Mouse (Mus musculus) heart, embryonic 16.5 days (tissue): Measurements from ENCODE around the gene Rin3. TPM values are rescaled to one million over a fixed set of nuclear protein-coding genes. Genes with fewer than 3 reads are reported as not detected.

Experiments used
- ATAC-seq: fragments of 200-750 bp; cut with Nextera tagmentation; replicated peaks from 2 replicates; pipeline ENCODE4 v1.8.0; 2017; ENCODE audit warnings: moderate number of reproducible peaks; ENCODE audit not compliant: insufficient read depth, low FRiP score; ENCODE audit errors: extremely low read depth
- H3K27ac ChIP-seq: fragments of 300-500 bp; sonication (generic); 2 replicates; pipeline ENCODE4 v1.5.1; 2014; ENCODE audit warnings: mild to moderate bottlenecking, low read length, control low read depth, moderate library complexity
- H3K27me3 ChIP-seq: fragments of 300-500 bp; sonication (generic); 2 replicates; pipeline ENCODE4 v1.6.1; 2014; ENCODE audit warnings: low read length, mixed read lengths; ENCODE audit not compliant: control insufficient read depth, insufficient read depth
- H3K36me3 ChIP-seq: fragments of 300-500 bp; sonication (generic); 2 replicates; pipeline ENCODE4 v1.6.1; 2014; ENCODE audit not compliant: control insufficient read depth, insufficient read depth
- H3K4me1 ChIP-seq: fragments of 300-500 bp; sonication (generic); 2 replicates; pipeline ENCODE4 v1.6.1; 2014; ENCODE audit warnings: low read length, mixed read lengths; ENCODE audit not compliant: control insufficient read depth, insufficient read depth
- H3K4me2 ChIP-seq: fragments of 300-500 bp; sonication (generic); 2 replicates; pipeline ENCODE4 v1.6.1; 2014; ENCODE audit warnings: low read depth, mild to moderate bottlenecking, control low read depth, low read length
- H3K4me3 ChIP-seq: fragments of 300-500 bp; sonication (generic); 2 replicates; pipeline ENCODE4 v1.5.1; 2014; ENCODE audit warnings: mild to moderate bottlenecking, control low read depth, low read length
- H3K9ac ChIP-seq: fragments of 300-500 bp; sonication (generic); 2 replicates; pipeline ENCODE4 v1.6.1; 2014; ENCODE audit warnings: low read length, control low read depth
- H3K9me3 ChIP-seq: fragments of 300-500 bp; sonication (generic); replicated peaks from 2 replicates; pipeline ENCODE4 v1.6.1; 2016; ENCODE audit warnings: low read length; ENCODE audit not compliant: control insufficient read depth
- WGBS: fragments of 180-500 bp; shearing (Covaris S2); extraction: QIAGEN DNeasy Blood & Tissue Kit; methylation state at CpG from one replicate; pipeline ENCODE4 v1.1.7; 2014; 5-methylcytosine and 5-hydroxymethylcytosine counted together
- polyA plus RNA-seq: library from polyadenylated mRNA; unstranded; fragments of >200 nt; fragmentation: Nextera tagmentation; extraction: Ambion mirVana; gene quantifications from 2 replicates; pipeline ENCODE4 v1.2.1, GENCODE M21; 2015

The Rin3 gene
- polyA plus RNA-seq, 1 experiment from 2014 or later = 9.7 TPM

GRCm38 (mm10) chr12:102251985-102252384, 30.9 kb upstream of the Rin3 start:
- Histone ChIP-seq H3K36me3 (no peaks in the 10 kb centered on the region), H3K4me1 (0 out of 2 replicates have a peak, but pooled peaks cover 2% of the 10 kb centered on the region), H3K27me3 (no peaks in the 10 kb centered on the region), H3K9me3 (no peaks in the 10 kb centered on the region), H3K4me3 (no peak overlapping the region), H3K27ac (no peak overlapping the region), H3K4me2 (no peak overlapping the region), H3K9ac (no peak overlapping the region)
- 42% methylated on average over 3 of the region's 3 CpGs for WGBS
- 0 out of 2 replicates have a peak, but pooled peaks have one; percentile 52 for ATAC-seq

DNA sequence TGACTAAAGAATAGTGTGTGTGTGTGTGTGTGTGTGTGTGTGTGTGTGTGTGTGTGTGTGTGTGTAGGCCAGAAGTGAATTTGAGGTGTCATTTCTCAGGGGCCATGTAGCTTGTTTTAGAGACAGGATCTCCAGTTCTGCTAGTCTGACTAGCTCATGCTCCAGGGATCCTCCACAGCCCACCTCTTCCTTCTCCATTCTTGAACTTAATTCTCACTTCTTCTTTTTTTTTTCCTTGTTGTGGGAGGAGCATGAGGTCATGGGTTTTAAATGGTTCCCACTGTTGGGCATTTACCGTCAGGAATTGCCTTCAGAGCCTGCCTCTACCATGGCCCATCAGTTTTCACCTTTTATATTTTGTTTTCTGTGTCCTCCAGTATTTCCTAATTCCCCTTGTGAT, 30.3 kb upstream of the Rin3 start:
- H3K9ac ChIP-seq = no peak overlapping the region
- 60% methylated on average over 1 of the region's 1 CpGs for WGBS

GRCm38 (mm10) chr12:102255012-102255411, 27.8 kb upstream of the Rin3 start:
- Histone ChIP-seq H3K27ac (no peak overlapping the region), H3K9ac (no peak overlapping the region), H3K4me2 (no peak overlapping the region), H3K4me3 (no peak overlapping the region), H3K4me1 (0 out of 2 replicates have a peak, but pooled peaks cover 2% of the 10 kb centered on the region), H3K36me3 (no peaks in the 10 kb centered on the region), H3K27me3 (no peaks in the 10 kb centered on the region), H3K9me3 (no peaks in the 10 kb centered on the region)
- ATAC-seq = no peak

More for the DNA sequence above, 30.3 kb upstream of the Rin3 start:
- no peaks in the 10 kb centered on the region for H3K9me3 ChIP-seq
- 0 out of 2 replicates have a peak, but pooled peaks cover 2% of the 10 kb centered on the region for H3K4me1 ChIP-seq
- H3K4me2 ChIP-seq = no peak overlapping the region
- no peak for ATAC-seq
- H3K27ac ChIP-seq = no peak overlapping the region
- no peak overlapping the region for H3K4me3 ChIP-seq
- H3K36me3 ChIP-seq = no peaks in the 10 kb centered on the region
- H3K27me3 ChIP-seq = no peaks in the 10 kb centered on the region

GRCm38 (mm10) chr12:102258522-102259112, 24.2 kb upstream of the Rin3 start:
- 63% methylated on average over 3 of the region's 3 CpGs for WGBS
- no peak for ATAC-seq

DNA sequence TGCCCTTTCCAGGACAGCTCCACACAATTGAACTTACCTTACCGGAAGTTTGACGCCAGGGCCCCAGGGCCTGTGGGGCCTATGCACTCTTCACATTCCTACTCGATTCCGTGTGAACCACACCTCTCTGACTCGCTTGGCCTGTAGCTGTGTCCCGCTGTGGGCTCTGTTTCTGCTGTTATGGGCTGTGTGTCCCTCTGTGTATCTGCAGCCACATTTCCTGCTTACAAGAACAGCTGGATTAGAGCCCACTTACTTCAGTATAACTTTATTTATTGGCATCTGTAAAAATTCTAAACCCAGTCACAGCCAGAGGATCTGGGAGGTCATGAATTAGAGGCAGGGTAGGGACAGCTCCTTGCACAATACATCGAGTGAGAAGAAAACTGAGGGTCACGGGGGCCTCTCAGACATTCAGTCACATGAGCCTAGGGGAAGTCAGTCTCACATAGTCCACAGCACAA, 20.9 kb upstream of the Rin3 start:
- H3K27ac ChIP-seq = peak overlapping the region; percentile 5; the same call in 1 of the 2 replicates
- 31% methylated on average over 8 of the region's 8 CpGs for WGBS
- 0 out of 2 replicates have a peak, but pooled peaks cover 3% of the 10 kb centered on the region for H3K4me1 ChIP-seq
- no peaks in the 10 kb centered on the region for H3K36me3 ChIP-seq
- H3K9ac ChIP-seq = no peak overlapping the region
- ATAC-seq = peak; percentile 62; the same call in 1 of the 2 replicates
- no peaks in the 10 kb centered on the region for H3K9me3 ChIP-seq
- H3K27me3 ChIP-seq = no peaks in the 10 kb centered on the region
- no peak overlapping the region for H3K4me3 ChIP-seq
- H3K4me2 ChIP-seq = no peak overlapping the region

More at GRCm38 (mm10) chr12:102258522-102259112, 24.2 kb upstream of the Rin3 start:
- Histone ChIP-seq H3K4me1 (0 out of 2 replicates have a peak, but pooled peaks cover 3% of the 10 kb centered on the region), H3K27ac (no peak overlapping the region), H3K4me2 (no peak overlapping the region), H3K9me3 (no peaks in the 10 kb centered on the region), H3K4me3 (no peak overlapping the region), H3K36me3 (no peaks in the 10 kb centered on the region), H3K9ac (no peak overlapping the region), H3K27me3 (no peaks in the 10 kb centered on the region)

- no peaks in the 10 kb centered on the region for H3K27me3 ChIP-seq
- no peak for ATAC-seq
- H3K4me2 ChIP-seq = no peak overlapping the region
- H3K27ac ChIP-seq = no peak overlapping the region
- WGBS = 85% methylated on average over 2 of the region's 2 CpGs
- H3K4me3 ChIP-seq = no peak overlapping the region
- no peak overlapping the region for H3K9ac ChIP-seq
- no peaks in the 10 kb centered on the region for H3K36me3 ChIP-seq
- 0 out of 2 replicates have a peak, but pooled peaks cover 3% of the 10 kb centered on the region for H3K4me1 ChIP-seq
- H3K9me3 ChIP-seq = no peaks in the 10 kb centered on the region
These were observed 20.0 kb upstream of the Rin3 start for GRCm38 (mm10) chr12:102262809-102263208.

DNA sequence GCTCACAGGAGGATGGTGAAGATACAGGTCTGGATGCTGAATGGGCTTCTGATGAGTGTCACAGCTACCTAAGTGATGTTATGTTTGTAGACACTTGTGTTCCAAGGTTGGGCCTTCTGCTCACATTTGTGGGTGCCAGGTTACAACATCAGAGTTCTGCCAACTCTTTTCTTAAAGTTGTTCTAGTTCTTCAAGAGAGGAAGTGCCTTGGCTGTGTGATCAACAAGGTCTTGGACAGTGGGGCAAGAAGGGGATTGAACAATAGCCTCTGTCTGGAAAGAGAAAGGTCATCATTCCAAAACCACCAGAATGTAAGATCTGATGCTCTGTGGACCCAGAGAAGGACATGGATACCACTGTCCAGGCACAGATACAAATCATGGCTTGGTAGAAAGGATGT, 19.6 kb upstream of the Rin3 start:
- Histone ChIP-seq H3K4me2 (no peak overlapping the region), H3K36me3 (no peaks in the 10 kb centered on the region), H3K9ac (no peak overlapping the region), H3K27ac (no peak overlapping the region), H3K4me3 (no peak overlapping the region), H3K4me1 (0 out of 2 replicates have a peak, but pooled peaks cover 3% of the 10 kb centered on the region), H3K27me3 (no peaks in the 10 kb centered on the region), H3K9me3 (no peaks in the 10 kb centered on the region)
- no peak for ATAC-seq

DNA sequence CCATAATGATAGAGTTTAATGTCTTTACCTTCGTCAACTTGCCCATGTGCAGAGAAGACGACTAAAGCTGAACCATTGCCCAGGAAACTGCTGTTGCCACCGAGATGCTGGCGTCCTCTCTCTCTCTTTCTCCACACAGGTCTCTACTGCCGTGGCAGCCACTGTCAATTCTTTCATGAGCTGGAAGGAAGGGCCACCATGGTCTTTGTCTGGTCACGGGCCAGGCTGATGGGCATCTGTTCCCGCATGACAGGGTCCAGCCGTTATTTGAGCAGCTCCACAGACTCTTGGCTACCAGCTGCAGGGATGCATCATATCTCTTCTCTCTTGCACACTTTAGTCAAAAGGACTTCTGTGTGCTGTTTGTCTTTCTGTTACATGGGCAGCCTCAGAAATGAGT, 16.4 kb upstream of the Rin3 start:
- Histone ChIP-seq H3K36me3 (no peaks in the 10 kb centered on the region), H3K27me3 (no peaks in the 10 kb centered on the region), H3K27ac (no peak overlapping the region), H3K4me2 (no peak overlapping the region), H3K4me3 (no peak overlapping the region), H3K9me3 (no peaks in the 10 kb centered on the region), H3K9ac (no peak overlapping the region), H3K4me1 (peaks cover 8% of the 10 kb centered on the region)
- WGBS = 85% methylated on average over 8 of the region's 8 CpGs
- no peak for ATAC-seq

GRCm38 (mm10) chr12:102269144-102269543, 13.7 kb upstream of the Rin3 start:
- ATAC-seq = no peak
- Histone ChIP-seq H3K9me3 (no peaks in the 10 kb centered on the region), H3K27me3 (no peaks in the 10 kb centered on the region), H3K4me2 (no peak overlapping the region), H3K27ac (no peak overlapping the region), H3K4me3 (no peak overlapping the region), H3K36me3 (no peaks in the 10 kb centered on the region), H3K9ac (no peak overlapping the region), H3K4me1 (peaks cover 6% of the 10 kb centered on the region)
- 36% methylated on average over 2 of the region's 2 CpGs for WGBS
